Mouse (Mus musculus) layer of hippocampus, adult 9-11 months (tissue): Measurements from ENCODE around the gene Qrich2.

Source experiments
- DNase-seq: peaks from one replicate; pipeline ENCODE4 v3.0.0; 2022

The Qrich2 gene

DNA sequence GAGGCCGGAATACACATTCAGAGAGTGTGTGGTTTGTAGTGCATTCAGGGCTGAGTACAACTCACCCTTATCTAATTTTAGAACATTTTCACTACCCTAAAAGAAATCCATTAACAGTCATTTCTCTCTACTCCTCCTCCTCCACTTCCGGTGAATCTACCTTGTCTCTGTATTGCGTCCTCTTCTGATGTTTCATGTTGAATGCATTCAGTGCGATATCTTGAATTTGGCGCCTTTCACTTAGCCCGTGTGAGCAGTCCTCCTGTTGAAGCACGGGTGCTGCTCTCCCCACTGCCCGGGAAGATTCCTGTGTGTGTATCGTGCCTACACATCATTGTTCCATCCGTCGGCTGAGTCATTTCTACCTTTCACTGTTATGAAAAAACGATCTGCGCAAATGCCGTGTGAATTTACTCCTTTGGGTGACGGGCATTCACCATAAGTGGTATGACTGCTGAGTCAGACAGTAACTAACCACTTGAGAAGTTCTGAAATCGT is 59.8 kb downstream of the Qrich2 start:
- DNase-seq, result no peak

- DNase-seq, result no peak
Measured at GRCm38 (mm10) chr11:116405601-116406000, 60.4 kb downstream of the Qrich2 start.

DNA sequence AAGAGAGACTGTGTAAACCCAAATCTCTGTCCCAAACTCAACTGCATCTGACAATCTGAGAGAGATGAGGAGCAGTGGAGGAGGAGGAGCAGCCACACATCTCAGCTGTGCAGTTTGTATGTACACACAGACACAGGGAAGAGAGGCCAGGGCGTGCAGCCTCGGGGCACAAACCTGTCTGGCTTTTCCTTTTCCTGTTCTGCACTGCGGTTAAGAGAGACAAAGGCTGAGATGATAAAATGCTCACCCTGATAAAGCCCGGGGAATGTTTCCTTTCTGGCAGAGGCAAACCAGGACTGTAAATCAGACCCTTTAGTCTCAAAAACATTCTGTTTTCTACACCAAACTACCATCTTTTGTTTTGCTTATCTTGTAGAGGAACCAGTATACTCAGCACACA is 65.5 kb downstream of the Qrich2 start:
- no peak for DNase-seq

GRCm38 (mm10) chr11:116398348-116398677 is 67.7 kb downstream of the Qrich2 start:
- no peak for DNase-seq

DNA sequence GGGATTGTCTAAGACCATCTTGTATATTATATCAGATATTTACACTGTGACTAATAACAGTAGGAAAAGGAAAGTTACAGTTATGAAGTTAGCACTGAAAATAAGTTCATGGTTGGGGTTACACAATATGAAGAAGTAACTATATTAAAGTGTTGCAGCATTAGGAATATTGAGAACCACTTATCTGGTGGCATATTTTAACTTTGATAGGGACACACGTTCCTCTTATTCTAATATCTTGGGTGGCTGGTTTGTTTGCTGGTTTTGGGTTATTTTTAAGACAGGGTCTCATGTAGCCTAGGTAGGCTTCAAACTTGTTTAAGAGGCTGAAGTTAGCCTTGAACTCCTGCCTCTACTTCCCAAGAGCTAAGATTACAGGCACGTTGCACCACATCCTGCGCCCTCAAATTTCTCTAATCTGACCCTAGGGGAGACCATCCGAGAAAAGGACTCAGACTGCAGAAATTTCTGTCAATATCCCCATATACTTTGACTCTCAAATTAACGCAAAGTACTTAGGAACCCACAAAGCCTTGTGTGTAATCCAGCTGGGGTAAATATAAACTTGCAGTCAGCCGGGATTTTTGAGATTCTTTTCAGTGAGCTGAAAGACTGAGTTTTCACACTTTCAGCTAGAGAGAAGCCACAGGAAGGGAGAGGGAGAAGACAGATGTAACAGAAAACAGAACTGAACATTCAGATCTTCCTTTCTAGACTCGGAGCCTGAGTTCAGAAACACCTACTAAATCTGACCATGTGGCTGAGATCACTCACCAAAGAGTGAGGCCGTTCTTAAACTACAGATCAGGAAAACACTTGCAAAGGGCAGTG is 68.3 kb downstream of the Qrich2 start:
- DNase-seq, result no peak

DNA sequence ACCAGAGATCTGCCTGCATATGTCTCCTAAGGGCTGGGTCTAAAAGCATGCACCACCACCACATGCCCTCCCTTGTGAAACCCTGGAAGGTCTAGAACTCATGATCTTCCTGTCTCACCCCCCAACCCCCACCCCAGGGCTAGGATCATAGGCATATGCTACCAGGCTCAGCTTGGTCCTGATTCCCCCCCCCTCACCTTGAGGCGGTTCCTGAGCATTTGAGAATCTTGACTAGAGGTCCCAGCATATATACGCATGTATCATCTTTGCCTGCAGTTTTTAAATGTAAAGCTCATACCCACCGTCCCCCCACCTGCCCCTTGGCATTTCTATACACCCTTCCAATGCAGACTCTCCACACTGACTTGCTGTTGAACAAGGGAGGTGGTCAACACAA is 69.1 kb downstream of the Qrich2 start:
- no peak for DNase-seq

DNA sequence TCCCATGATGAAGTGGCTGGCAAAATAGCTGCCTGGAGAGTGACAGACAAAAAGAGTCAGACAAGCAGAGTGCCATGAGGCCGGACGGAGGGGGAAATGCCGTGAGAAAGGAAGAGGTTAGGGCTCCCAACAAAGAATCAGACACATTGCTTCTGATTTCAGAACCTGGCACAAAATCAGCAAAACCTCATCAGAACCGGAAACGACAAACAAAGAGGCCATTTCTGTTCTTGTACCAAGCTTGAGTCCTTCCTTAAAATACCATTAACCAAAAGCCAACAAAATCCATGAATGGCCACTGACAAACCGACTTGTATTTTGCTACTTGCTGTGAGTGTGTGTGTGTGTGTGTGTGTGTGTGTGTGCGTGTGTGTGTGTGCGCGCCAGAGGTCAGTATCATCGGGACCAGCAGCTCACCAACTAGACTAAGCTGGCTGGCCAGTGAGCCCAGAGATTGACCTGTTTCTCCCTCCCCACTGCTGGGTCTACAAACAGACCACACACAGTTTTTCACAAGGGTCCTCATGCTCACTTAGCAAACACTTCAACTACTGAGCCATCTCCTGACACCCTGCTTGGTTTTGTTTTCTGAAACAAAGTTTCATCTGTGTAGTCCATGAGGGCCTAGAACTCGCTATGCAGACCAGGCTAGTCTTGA is 69.6 kb downstream of the Qrich2 start:
- no peak for DNase-seq

DNA sequence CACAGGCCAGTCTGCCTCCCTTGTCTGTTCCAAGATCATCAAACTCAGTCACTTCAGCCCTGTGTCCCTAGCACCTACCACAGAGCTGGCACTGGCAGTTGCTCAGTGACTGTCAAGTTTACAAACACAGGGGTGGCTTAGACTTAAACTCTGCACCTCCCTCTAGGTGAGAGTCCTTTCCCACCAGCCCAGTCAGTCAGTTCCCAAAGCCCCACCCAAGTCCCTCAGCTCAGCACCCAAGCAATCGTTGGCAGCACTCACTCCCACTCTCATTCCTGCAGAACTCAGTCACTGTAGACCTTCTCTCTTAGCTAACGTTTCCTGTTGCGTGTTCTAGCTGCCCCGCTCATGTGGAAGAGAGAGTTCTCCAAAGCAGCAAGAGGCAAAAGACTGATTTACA is 71.3 kb downstream of the Qrich2 start:
- DNase-seq, result no peak
